Mouse (Mus musculus) cerebellum, postnatal 14 days (tissue): Measurements from ENCODE around the gene Apobec1.
"Not testable (repeated sequence)": the region's sequence is repeated elsewhere in the genome, so short reads cannot be mapped to it uniquely, and the experiment has no call there.

ENCODE experiments used
- DNase-seq, 2 experiments: peaks; one replicate each; pipeline ENCODE4 v3.0.0; 2021; ENCODE audit warnings: mixed read lengths in 2 of 2

Gene Apobec1

DNA sequence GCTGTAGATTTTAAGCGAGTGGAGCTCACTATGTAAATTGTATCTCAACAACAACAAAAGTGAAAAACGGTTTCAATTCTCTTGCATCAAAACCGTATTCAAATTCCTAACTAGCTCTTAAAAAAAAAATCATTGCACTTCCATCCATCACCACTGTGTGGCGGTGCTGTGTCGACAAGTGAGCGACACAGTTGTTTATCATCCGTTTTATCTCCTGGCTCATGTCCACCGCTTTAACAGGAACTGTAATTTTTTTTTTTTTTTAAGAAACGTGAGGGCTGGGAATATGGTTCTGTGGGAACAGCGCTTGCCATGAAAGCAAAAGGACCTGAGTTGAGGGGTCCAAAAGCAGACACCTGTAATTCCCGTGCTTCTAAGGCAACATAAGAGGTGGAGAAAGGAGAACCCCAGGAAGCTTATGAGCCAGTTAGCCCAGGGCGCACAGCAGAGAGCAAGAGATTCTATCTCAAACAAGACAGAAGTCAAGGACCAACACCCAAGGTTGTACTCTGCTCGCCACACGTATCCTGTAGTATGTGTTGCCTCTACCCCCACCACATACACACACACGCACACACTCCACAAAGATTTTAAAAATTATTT, 45.2 kb downstream of the Apobec1 start:
- peak; percentile 81 to 87 for DNase-seq

GRCm38 (mm10) chr6:122555266-122555665, 47.0 kb downstream of the Apobec1 start:
- no peak for DNase-seq

DNA sequence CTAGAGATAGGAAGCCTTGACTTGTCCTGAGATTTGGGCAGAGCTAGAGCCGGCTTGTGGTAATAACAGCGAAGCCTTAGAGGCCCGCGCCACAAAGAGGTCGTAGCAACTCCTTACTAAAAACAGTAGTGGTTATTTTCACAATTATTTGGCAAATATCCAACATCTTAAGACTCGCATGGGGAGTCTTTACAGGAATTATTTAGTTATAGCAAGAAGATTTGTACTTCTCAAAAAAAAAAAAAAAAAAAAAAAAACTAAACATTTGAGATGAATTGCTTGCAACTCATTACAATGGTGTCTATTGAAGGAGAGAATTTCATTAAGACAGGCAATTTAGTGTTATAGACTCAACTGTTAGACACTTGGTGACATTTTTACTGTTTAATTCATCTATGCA, 48.1 kb downstream of the Apobec1 start:
- DNase-seq = no peak

- DNase-seq = no peak
These were observed 48.6 kb downstream of the Apobec1 start, which contains the start of gene Aicda for GRCm38 (mm10) chr6:122553606-122554005. Aicda (plus strand) TSS chr6:122553801.

GRCm38 (mm10) chr6:122545948-122546347, 56.3 kb downstream of the Apobec1 start:
- no peak for DNase-seq

GRCm38 (mm10) chr6:122545289-122545882, 56.9 kb downstream of the Apobec1 start:
- no peak for DNase-seq

DNA sequence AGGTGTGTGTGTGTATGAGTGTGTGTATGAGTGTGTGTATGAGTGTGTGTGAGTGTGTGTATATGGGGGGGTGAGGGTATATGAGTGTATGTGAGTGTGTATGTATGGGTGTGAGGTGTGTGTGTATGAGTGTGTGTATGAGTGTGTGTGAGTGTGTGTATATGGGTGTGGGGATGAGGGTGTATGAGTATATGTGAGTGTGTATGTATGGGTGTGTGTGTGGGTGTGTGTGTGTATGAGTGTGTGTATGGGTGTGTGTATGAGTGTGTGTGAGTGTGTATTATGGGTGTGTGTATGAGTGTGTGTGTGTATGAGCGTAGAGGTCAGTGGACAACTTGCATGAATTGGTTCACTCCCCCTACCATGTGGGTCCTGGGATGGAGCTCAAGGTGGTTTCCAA, 57.6 kb downstream of the Apobec1 start:
- DNase-seq = no peak

DNA sequence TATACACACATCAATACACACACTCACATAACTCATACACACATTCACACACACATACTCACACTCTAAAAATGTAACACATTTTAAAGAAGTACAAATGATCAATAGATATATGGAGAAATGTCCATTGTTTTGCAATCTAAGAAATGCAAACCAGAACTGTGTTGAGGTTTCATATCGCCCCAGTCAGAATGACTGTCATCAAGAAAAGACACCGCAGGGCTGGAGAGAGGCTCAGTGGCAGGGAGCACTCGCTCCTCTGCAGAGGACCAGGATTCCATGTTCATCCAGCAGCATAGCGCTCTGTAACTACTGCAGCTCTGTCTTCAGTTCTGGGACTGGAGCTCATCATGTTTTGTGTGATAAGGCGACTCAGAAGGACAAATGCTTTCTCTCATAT, 58.7 kb downstream of the Apobec1 start:
- no peak for DNase-seq

DNA sequence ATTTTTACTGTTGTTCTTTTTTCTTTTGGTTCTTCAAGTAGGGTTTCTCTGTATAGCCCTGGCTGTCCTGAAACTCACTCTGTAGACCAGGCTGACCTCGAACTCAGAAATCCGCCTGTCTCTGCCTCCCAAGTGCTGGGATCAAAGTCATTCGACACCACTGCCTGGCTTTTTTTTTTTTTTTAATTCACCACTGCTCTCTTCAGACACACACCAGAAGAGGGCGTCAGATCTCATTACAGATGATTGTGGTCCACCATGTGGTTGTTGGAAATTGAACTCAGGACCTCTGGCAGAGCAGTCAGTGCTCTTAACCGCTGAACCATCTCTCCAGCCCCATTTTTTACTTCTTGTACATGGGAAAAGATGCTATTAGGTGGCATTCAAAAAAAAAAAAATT, 59.8 kb downstream of the Apobec1 start:
- DNase-seq = not testable (repeated sequence)

DNA sequence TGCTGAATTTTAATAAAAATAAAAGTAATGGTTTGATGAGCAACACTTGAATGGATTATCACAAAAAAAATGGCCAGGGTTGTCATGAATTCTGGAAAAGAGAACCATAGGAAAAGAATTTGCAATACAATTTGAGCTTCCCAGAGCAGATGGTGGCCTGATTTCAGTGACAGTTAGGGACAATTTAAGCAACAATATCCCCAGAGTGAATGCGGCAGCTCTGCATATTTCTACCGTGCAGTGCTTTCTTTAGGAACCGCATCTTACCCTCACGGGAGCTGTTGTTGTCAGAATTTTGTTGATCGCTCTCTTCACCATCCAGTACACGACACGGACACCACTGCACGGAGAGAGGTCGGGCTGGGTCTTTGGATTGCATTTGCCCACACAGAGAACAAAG, 62.7 kb downstream of the Apobec1 start:
- no peak for DNase-seq

DNA sequence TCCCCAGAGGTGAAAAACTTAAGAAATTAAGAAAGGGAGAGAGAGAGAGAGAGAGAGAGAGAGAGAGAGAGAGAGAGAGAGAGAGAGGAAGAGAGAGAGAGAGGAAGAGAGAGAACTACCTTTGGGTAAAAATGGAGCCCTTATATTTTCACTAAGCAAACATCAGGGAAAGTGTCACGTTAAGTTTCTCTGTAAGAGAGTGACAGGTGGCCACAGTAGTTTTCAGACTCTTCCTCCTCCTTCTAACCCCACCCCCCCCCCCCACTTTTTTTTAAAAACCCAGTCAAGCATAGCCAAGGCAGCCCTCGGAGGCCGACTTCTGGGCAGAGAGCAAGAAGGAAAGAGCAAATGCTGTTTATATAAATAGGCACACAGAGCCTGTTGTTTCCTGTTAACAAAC, 68.2 kb downstream of the Apobec1 start:
- DNase-seq = no peak

GRCm38 (mm10) chr6:122532883-122533302, 69.4 kb downstream of the Apobec1 start:
- peak; percentile 8 to 24 for DNase-seq

DNA sequence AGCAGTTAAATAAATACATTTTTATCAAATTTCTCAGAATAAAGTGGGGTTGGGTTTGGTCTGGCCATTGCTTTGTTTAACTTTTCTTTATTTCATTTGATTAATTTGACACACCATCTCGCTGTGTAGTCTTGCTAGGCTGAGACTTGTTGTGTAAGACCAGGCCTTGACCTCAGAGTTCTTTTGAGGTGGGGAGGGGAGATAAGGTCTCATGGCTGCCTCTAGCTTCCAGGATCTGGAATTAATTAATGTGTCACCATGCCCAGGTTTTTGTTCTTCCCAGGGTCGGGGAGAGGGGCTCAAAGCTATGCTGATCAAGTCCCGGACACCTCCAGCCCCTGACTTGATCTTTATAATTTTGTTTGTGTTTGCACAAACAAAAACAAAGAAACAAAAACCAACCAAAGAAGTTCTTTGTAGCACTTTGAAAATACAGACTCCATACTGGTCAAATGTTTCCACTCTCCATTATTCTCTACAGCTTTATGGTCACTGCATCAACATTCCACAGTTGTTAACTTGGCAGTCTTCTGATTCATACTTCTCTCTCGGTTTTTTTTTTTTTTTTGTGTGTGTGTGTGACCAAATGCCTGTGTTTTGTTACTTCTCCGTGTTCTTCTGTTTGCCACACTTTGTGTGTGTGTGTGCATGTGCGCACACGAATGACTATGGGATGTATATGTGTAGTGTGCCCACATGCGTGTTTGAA, 70.6 kb downstream of the Apobec1 start:
- no peak for DNase-seq

GRCm38 (mm10) chr6:122528136-122528535, 74.1 kb downstream of the Apobec1 start:
- no peak for DNase-seq
